Mouse (Mus musculus) forebrain, embryonic 16.5 days (tissue): Measurements from ENCODE around the gene Ppp1r9a. TPM values are rescaled to one million over a fixed set of nuclear protein-coding genes. Genes with fewer than 3 reads are reported as not detected.

Source experiments
- ATAC-seq: fragments of 200-750 bp; cut with Nextera tagmentation; 2 replicates; pipeline ENCODE4 v1.8.0; 2017; ENCODE audit warnings: mild to moderate bottlenecking, moderate library complexity
- H3K27ac ChIP-seq: fragments of 300-500 bp; sonication (generic); 2 replicates; pipeline ENCODE4 v1.5.1; 2014; ENCODE audit warnings: low read length, control low read depth
- H3K27me3 ChIP-seq: fragments of 300-500 bp; sonication (generic); replicated peaks from 2 replicates; pipeline ENCODE4 v1.6.1; 2014; ENCODE audit warnings: low read length; ENCODE audit not compliant: control insufficient read depth, insufficient read depth
- H3K36me3 ChIP-seq: fragments of 300-500 bp; sonication (generic); 2 replicates; pipeline ENCODE4 v1.6.1; 2014; ENCODE audit not compliant: control insufficient read depth, insufficient read depth
- H3K4me1 ChIP-seq: fragments of 300-500 bp; sonication (generic); replicated peaks from 2 replicates; pipeline ENCODE4 v1.6.1; 2014; ENCODE audit warnings: low read length; ENCODE audit not compliant: control insufficient read depth, insufficient read depth
- H3K4me2 ChIP-seq: fragments of 300-500 bp; sonication (generic); 2 replicates; pipeline ENCODE4 v1.6.1; 2014; ENCODE audit warnings: mild to moderate bottlenecking, low read length, control low read depth
- H3K4me3 ChIP-seq: fragments of 300-500 bp; sonication (generic); replicated peaks from 2 replicates; pipeline ENCODE4 v1.5.1; 2014; ENCODE audit warnings: mild to moderate bottlenecking, low read length, control low read depth
- H3K9ac ChIP-seq: fragments of 300-500 bp; sonication (generic); replicated peaks from 2 replicates; pipeline ENCODE4 v1.6.1; 2014; ENCODE audit warnings: low read depth, low read length, control low read depth
- H3K9me3 ChIP-seq: fragments of 300-500 bp; sonication (generic); 2 replicates; pipeline ENCODE4 v1.6.1; 2016; ENCODE audit warnings: low read length; ENCODE audit not compliant: control insufficient read depth
- whole genome bisulfite sequencing: fragments of 180-500 bp; shearing (Covaris S2); extraction: QIAGEN DNeasy Blood & Tissue Kit; methylation state at CpG from one replicate; pipeline ENCODE4 v1.1.7; 2014; 5-methylcytosine and 5-hydroxymethylcytosine counted together
- polyA plus RNA-seq: library from polyadenylated mRNA; unstranded; fragments of >200 nt; fragmentation: Nextera tagmentation; extraction: Ambion mirVana; gene quantifications from 2 replicates; pipeline ENCODE4 v1.2.1, GENCODE M21; 2015

The Ppp1r9a gene
- polyA plus RNA-seq, 1 experiment from 2014 or later, result 41.7 TPM

DNA sequence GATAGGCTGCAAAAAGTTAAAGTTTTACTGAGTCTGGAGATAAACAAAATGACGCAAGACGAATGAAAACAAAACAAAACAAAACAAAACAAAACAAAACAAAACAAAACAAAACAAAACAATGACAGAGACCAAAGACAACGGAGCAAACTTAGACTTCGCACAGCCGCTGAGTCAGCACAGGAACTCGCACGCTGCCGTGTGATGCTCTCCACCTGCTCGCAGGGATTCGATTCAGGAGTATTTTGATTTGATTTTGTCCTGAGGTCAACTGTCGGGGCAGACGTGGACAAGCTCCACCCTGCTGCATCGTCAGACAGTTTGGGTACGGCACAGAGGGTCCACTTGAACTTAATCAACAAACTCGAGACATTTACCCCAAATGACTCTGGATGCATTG lies 105.9 kb downstream of the Ppp1r9a start:
- no peaks in the 10 kb centered on the region for H3K9me3 ChIP-seq
- no peak overlapping the region for H3K4me2 ChIP-seq
- H3K4me3 ChIP-seq, result no peak overlapping the region
- H3K27ac ChIP-seq, result no peak overlapping the region
- ATAC-seq, result no peak
- H3K4me1 ChIP-seq, result peaks cover 11% of the 10 kb centered on the region
- 80% methylated on average over 15 of the region's 15 CpGs for WGBS
- no peaks in the 10 kb centered on the region for H3K27me3 ChIP-seq
- H3K36me3 ChIP-seq, result no peaks in the 10 kb centered on the region
- no peak overlapping the region for H3K9ac ChIP-seq

DNA sequence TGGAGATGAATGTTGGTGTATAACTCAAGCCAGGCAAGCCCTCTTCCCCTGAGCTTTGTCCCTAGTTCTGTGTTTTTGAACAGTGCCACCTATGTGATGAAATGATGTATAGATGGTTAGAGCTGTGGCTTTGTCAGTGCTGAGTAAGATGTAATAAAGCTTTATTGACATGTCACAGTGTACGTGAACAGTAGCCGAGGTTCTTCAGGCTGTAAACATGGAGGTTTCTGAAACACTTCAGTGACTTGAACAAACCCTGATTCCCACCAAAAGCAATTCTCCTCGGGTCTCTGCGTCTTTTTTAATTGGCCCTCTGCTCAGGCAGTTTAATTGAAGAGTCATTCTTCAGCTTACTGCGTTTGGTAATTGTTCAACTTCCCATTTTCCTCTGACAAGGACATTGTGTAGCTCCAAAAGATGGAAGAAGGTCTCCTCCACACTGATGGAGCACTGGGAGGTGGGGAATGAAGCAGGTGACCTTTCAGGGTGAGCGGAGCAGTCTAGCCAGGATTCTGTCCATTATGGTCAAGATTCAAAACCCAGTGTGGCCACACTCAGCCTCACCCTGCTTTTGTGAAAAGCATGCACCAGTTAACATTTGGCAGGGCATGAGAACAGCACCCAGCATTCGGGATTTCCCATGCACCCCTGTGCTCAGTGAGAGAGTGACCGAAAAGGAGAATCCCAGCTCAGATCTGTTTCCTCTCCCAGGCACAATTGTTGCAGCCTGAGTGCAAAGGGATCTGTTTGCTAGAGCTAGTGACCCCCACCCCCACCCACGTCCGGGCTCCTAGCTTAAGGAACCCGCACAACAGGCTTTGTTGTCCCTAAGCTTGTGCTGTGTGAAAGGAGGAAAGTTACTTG lies 108.1 kb downstream of the Ppp1r9a start:
- 12% methylated on average over 11 of the region's 11 CpGs for WGBS

DNA sequence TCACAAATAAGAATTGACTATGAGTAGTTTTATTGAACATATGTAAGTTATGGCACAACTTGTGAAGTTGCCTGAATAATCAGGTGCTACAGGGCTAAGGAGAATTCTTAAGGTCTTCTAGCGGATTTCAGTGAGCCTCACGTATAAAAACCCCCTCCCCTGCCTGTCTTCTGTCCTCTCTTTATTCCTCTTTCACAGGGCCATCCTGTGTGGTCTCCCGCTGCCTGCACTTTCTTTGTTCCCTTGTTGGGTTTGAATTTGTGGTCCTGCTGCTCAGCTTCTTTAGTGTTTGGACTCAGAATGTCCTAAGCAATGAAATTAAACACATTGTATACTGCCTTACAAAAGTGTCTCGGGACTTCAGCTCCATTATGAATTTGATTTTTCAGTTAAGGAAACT lies 110.1 kb downstream of the Ppp1r9a start:
- H3K9me3 ChIP-seq, result no peaks in the 10 kb centered on the region
- H3K4me2 ChIP-seq, result no peak overlapping the region
- H3K36me3 ChIP-seq, result no peaks in the 10 kb centered on the region
- no peak overlapping the region for H3K4me3 ChIP-seq
- ATAC-seq, result no peak
- no peak overlapping the region for H3K9ac ChIP-seq
- 17% methylated on average over 4 of the region's 4 CpGs for WGBS
- peaks cover 11% of the 10 kb centered on the region for H3K4me1 ChIP-seq
- H3K27me3 ChIP-seq, result no peaks in the 10 kb centered on the region
- no peak overlapping the region for H3K27ac ChIP-seq

More for the DNA sequence above, 108.1 kb downstream of the Ppp1r9a start:
- Histone ChIP-seq H3K9ac (no peak overlapping the region), H3K4me1 (peaks cover 11% of the 10 kb centered on the region), H3K27me3 (no peaks in the 10 kb centered on the region), H3K9me3 (no peaks in the 10 kb centered on the region), H3K4me2 (no peak overlapping the region), H3K27ac (no peak overlapping the region), H3K4me3 (no peak overlapping the region), H3K36me3 (no peaks in the 10 kb centered on the region)
- ATAC-seq, result peak; percentile 44

DNA sequence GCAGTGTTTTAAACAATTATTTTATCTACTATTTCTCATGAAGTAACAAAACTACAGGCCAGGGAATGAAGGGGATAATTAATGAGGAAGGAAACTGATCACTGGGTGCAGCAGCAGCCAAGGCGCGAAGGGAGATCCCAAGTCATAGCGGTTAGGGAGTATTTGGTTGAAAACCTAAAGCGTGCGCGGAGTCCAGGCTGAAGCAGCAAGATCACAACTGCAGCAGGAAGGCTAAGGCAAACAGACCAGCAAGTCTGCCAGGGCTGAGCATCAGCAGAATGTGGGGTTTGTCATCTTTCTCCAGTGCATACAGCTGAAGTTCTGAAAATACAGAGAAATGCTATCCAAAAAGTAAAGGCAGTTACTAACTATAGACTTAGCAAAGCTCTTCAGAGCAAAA lies 111.8 kb downstream of the Ppp1r9a start:
- 92% methylated on average over 6 of the region's 6 CpGs for WGBS
- no peak for ATAC-seq

DNA sequence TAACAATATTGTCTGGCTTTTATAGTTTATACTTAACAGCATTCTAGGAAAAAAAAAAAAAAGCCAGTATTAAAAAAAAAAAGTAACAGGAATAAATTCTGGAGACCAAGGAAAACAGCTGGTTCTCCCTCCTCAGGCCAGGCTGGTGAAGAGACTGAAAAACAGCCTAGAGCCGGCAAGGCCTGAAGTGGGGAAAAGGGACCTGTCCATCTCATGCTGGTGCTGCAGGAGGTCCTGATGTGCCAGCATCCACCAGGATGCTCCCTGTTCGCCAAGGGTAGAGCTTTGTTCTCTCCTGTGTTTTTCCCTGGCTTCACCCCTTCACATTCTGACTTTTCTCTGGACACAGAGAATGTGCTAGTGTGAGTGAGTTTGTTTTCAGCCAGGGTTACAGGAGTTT lies 112.5 kb downstream of the Ppp1r9a start:
- no peak for ATAC-seq
- Histone ChIP-seq H3K27ac (no peak overlapping the region), H3K9me3 (no peaks in the 10 kb centered on the region), H3K9ac (no peak overlapping the region), H3K4me2 (no peak overlapping the region), H3K27me3 (no peaks in the 10 kb centered on the region), H3K4me3 (no peak overlapping the region), H3K36me3 (no peaks in the 10 kb centered on the region), H3K4me1 (peaks cover 11% of the 10 kb centered on the region)
- 85% methylated on average over 2 of the region's 2 CpGs for WGBS

More for the DNA sequence above, 111.8 kb downstream of the Ppp1r9a start:
- H3K27me3 ChIP-seq, result no peaks in the 10 kb centered on the region
- H3K9ac ChIP-seq, result no peak overlapping the region
- no peak overlapping the region for H3K27ac ChIP-seq
- no peaks in the 10 kb centered on the region for H3K36me3 ChIP-seq
- H3K4me1 ChIP-seq, result peaks cover 11% of the 10 kb centered on the region
- H3K4me2 ChIP-seq, result no peak overlapping the region
- H3K4me3 ChIP-seq, result no peak overlapping the region
- H3K9me3 ChIP-seq, result no peaks in the 10 kb centered on the region

DNA sequence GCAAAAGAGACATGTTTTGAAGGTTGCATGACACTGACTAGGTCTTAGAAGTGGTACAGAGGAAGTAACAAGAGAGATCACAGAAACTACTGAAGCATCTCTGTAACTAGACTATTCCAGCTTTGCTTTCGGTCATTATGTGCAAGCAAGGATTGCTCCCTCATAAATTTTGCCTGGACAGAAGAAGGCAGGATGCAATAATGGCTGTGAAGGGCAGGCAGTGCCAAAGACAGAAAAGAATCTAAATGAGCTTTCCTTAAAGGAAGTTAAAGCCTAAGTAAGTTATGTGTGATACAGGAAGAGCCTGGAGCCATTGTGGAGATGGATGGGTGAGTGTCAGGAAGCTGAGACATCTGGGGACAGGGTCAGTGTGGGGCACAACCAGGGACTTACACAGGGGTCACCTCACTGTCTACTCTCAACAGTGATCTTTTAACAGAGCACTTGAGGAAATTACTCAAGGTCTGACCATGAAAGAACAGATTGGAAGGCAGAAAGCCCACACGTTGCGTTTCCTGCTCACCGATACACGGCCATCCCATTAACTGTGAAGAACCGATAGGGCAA lies 115.3 kb downstream of the Ppp1r9a start:
- 91% methylated on average over 6 of the region's 6 CpGs for WGBS

DNA sequence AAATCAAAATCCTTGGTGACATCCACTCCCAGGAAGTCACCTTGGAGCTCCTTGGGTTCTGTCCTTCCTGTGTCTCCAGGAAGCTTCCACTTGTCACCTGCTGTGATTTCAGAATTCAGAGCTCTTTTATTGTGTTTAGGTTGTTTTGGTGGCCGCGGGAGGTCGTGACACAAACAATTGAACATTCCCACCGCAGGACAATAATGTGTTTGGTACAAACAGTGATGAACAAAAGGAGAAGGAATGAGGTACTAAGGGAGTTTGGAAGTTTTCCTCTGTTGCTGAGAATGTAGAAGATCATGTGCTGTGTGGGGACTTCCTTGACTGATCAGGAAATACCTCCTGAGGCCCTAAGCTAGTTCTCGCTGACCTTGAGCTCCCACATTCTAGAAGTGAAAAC lies 116.5 kb downstream of the Ppp1r9a start:
- Histone ChIP-seq H3K4me2 (no peak overlapping the region), H3K36me3 (no peaks in the 10 kb centered on the region), H3K27ac (no peak overlapping the region), H3K27me3 (no peaks in the 10 kb centered on the region), H3K4me1 (no peaks in the 10 kb centered on the region), H3K4me3 (no peak overlapping the region), H3K9ac (no peak overlapping the region), H3K9me3 (no peaks in the 10 kb centered on the region)
- no peak for ATAC-seq
- WGBS, result 44% methylated on average over 5 of the region's 5 CpGs

More for the DNA sequence above, 115.3 kb downstream of the Ppp1r9a start:
- ATAC-seq, result no peak
- no peaks in the 10 kb centered on the region for H3K9me3 ChIP-seq
- H3K4me3 ChIP-seq, result no peak overlapping the region
- H3K27ac ChIP-seq, result no peak overlapping the region
- H3K27me3 ChIP-seq, result no peaks in the 10 kb centered on the region
- H3K36me3 ChIP-seq, result no peaks in the 10 kb centered on the region
- no peak overlapping the region for H3K4me2 ChIP-seq
- H3K4me1 ChIP-seq, result no peaks in the 10 kb centered on the region
- H3K9ac ChIP-seq, result no peak overlapping the region

DNA sequence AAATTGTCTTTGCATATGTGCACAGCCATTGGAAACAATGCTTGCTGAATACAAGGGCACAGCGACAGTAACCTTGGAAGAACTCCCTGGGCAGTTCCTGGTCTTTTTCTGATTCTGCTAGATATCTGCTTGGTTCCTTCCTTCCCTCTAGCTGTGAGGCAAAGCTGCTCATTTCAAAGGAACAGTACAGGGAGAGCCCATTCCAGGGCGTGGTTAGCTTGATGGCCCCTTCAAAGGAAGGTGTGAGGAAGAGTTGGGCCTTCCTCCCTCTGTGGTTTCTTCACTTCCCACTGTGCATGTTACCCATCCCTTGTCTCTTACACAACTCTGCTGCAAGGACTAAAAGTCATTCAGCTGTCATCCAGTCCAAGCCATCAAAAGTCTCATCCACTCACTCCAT lies 117.3 kb downstream of the Ppp1r9a start:
- ATAC-seq, result no peak
- no peaks in the 10 kb centered on the region for H3K36me3 ChIP-seq

DNA sequence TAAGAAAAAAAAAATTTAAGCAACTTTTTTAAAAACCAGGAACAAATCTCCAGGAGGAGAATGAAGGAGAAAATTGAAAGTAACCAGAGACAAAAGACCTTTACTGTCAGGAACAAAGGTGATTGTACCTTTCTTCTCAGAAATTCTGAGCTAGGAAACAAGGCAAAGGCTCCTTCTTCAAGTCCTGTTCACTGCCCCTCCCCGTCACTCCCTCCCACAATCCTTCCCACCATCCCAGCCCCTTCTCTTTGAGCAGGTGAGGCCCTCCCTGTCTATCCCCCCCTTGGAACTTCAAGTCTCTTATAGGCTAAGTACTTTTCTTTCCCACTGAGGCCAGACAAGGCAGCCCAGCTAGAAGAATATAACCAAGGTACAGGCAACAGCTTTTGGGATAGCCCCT lies 117.8 kb downstream of the Ppp1r9a start:
- Histone ChIP-seq H3K9ac (no peak overlapping the region), H3K9me3 (no peaks in the 10 kb centered on the region), H3K27ac (no peak overlapping the region), H3K4me2 (no peak overlapping the region), H3K4me1 (no peaks in the 10 kb centered on the region), H3K27me3 (no peaks in the 10 kb centered on the region), H3K36me3 (no peaks in the 10 kb centered on the region), H3K4me3 (no peak overlapping the region)
- no peak for ATAC-seq
- 88% methylated on average over 1 of the region's 1 CpGs for WGBS

More for the DNA sequence above, 117.3 kb downstream of the Ppp1r9a start:
- 77% methylated on average over 2 of the region's 2 CpGs for WGBS
- Histone ChIP-seq H3K9me3 (no peaks in the 10 kb centered on the region), H3K4me1 (no peaks in the 10 kb centered on the region), H3K9ac (no peak overlapping the region), H3K4me3 (no peak overlapping the region), H3K27me3 (no peaks in the 10 kb centered on the region), H3K27ac (no peak overlapping the region), H3K4me2 (no peak overlapping the region)
